Mouse (Mus musculus): ENCODE measurements around the gene Il1f10.

The Il1f10 gene

DNA sequence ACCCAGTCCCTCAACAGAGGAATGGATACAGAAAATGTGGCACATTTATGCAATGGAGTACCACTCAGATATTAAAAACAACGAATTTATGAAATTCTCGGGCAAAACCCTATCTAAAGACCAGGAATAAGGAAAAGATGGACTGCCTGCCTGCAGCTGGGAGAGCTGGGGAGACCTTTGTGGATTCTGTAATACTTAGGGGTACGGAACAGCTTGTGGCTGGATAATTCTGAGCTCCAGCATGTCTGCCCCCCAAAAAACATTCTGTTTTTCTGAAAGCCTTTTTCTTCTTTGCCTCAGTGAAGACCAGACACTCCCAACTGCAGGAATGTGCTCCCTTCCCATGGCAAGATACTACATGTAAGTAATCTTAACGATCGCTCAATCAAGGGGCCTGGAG lies at the start of gene Il1f10:
Gene Il1f10 (plus strand): TSS at position 301 of the 400 bp plus-strand sequence.
- no peak for DNase-seq (ENCODE audit: low read depth)

DNA sequence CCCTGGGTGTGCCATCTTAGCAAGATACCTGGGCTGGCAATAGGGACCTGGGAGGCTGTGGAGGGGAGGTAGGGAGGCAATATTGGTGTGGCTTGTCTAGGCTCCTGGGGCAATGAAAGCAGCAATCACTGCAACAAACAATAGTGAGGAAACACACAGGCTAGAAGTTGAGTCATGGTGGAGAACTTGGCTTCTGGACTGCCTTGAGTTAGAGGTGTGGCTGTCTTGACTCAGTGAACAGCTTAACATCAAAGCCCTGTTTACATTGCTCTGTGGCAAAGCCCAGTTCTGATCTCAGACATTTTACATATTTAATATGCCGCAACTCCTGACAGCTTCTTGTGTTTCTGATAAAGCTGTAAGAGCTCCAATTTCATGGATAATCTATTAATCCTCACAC lies 23.5 kb upstream of the Il1f10 start:
- no peak for DNase-seq (ENCODE audit: low read depth)

- DNase-seq (ENCODE audit: low read depth), result no peak
Measured at GRCm38 (mm10) chr2:24273619-24274018, 17.4 kb upstream of the Il1f10 start.

DNA sequence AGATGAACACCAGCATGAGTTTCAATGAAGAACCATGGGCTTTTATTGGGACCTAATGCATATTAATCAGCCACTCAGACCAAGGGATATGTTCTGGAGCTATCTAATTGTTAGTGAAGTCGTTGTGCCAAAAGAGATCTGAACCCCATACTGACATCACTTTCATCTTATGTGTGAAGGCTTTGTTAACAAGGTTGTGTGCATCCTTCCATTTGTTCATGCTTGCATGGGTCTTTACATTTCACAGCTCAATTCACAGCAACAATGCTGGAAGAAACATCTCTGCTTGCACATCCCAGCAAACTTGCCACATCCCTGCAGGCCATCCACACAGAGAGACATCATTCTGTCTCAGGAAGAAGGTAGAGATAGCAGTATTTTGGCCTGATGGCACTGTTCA lies 15.8 kb upstream of the Il1f10 start:
- DNase-seq (ENCODE audit: low read depth), result no peak

DNA sequence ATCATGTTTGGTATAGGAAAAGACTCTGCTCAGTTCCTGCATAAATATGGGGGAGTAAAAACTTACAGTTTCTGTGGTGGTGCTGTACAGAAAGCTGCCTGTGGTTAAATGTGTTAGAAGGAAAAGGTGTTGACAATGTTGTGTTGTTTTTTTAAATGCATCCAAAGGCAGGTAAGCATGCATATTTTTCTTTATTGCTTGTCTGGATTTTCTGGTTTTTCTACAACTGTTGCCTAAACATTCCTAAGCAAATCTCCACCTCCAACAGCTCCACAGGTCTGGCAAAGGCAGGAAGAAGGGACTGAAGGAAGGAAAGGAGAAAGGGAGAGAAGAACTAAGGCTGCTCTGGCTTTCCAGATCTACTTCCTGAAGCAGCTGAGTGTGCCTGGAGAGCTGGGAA lies 14.3 kb upstream of the Il1f10 start, which contains the start of gene Il1f5:
Gene Il1f5 (plus strand): TSS at position 301 of the 400 bp plus-strand sequence.
- no peak for DNase-seq (ENCODE audit: low read depth)

GRCm38 (mm10) chr2:24294616-24295015 lies 3.6 kb downstream of the Il1f10 start:
- DNase-seq (ENCODE audit: low read depth), result no peak

DNA sequence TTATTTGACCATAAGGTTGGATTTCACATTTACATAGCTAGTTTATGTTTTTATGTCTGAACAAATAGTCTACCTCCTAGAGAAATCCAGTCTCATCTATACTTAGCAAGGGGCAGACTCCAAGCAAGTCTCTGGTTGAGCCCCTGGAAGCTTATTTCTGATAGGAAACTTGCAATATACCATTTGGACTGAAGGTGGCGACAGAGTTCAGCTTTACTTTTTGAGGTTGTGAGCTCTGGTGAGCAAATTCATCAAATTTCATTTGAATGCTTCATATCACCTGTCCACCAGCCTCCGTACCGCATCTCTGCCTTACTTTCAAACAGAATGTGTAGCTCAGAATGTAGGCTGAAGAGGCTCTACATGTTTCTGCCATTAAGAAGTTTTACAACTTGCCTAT lies 5.8 kb downstream of the Il1f10 start:
- DNase-seq (ENCODE audit: low read depth), result peak; percentile 83

- DNase-seq (ENCODE audit: low read depth), result peak; percentile 10
Measured at GRCm38 (mm10) chr2:24311302-24312001, 20.5 kb downstream of the Il1f10 start.

DNA sequence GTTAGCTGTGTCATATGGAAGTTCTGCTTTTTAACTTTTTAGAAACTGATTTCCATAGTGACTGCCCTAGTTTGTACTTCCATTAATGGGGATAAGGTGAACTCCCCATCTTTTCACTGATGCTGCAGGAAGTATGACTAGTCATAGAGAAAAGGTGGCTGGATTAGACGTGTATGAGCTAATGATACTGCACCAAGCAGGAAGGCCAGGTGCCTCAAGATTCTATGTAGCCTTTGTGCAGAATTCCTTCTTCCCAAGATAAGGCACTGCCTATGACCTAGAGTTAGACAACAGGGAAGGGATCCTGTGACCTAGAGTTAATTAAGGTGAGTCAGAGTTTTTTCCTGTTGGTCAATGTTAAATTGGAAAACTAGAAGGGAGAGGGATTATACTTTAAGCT lies 25.9 kb downstream of the Il1f10 start:
- DNase-seq (ENCODE audit: low read depth), result no peak

DNA sequence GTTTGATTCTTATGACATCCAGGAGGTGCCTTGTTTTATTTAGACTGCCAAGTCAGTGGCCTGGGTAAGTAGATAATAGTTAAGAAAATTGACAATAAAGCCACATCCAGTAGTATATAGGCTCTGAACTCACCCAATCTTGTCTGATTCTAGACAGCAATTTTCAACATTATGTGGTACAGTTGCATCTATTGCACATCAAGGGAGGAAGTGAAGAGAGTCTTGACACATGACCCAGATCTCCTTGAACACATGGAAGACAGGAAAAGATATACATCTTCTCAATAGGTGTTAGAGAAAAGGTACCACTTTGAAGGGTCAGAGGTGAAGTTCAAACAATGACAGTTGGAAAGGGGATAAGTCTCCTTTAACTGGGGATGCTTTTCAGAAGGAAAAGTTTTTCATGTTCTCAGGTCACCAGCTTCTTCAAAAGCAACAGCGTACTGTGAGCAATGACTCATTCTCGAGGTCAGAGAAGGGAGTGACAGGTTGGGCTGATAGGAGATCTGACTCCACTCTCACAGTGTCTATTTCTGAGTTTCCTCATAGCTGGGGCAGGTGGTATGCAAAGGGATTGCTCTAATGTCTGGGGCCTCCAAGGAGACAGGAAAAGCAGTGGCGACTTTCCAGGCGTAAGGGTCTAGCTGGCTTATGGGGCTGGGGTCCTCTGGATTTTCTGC lies 27.1 kb downstream of the Il1f10 start:
- DNase-seq (ENCODE audit: low read depth), result no peak

DNA sequence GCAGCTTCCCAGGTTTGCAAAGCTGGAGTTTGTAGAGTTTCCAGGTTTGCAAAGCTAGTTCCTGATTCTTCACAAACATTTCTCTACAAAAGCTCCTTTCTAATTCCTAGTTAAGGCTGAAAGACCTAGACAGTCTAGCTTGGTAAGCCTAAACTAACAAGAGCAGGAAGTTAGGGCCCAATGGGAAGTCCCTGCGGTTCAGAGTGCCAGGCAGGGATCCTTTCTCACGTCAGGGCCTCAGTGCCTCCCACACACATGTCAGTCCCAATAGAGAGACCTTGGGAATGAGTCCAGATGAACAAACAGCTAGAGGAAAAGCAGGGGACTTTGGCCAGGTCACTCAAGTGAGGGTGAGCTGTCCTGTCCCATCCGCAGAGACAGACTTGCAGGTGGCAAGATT lies 44.3 kb downstream of the Il1f10 start:
- peak; percentile 36 for DNase-seq (ENCODE audit: low read depth)

DNA sequence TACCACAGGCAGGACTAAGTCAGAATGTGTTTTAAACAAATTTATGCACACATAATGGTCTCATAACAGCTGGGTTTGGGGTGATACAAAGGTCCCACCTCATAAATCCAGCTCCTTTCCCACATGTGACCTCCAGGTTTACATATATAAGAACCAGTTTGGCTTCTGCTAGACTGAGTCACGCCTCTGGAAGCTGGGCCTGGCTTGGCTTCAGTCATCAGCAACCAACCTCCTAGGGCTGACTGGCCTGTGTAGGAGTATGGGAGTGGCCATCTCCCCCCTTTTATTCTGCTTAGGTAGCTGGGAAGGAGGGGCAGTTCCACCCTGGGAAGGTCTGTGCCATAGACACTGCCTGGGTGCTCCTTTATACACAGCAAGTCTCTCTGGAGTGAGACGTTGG lies 45.5 kb downstream of the Il1f10 start, which contains the start of gene Il1rn:
Gene Il1rn (plus strand): TSS at position 309 of the 400 bp plus-strand sequence.
- DNase-seq (ENCODE audit: low read depth), result no peak

GRCm38 (mm10) chr2:24341395-24341885 lies 50.4 kb downstream of the Il1f10 start:
- no peak for DNase-seq (ENCODE audit: low read depth)

Measured in induced T-regulatory cell, adult 2 months (primary cell).